Mouse (Mus musculus) R1 (cell line): ENCODE measurements around the gene Scand1.

Experiments
- DNase-seq: peaks from one replicate; pipeline ENCODE4 v3.0.0-alpha.2; 2018; ENCODE audit warnings: low read depth, low spot score

Scand1 gene

GRCm38 (mm10) chr2:156312297-156312897 is at the start of gene Scand1, which contains the start of gene Cnbd2:
Gene Scand1 (minus strand): TSS chr2:156312704.
Gene Cnbd2 (plus strand): TSS chr2:156312299.
- peak; percentile 78 for DNase-seq

- no peak for DNase-seq
Measured at GRCm38 (mm10) chr2:156356031-156356430, 43.5 kb upstream of the Scand1 start.

- DNase-seq: no peak
Measured at GRCm38 (mm10) chr2:156353265-156353692, 40.8 kb upstream of the Scand1 start.

GRCm38 (mm10) chr2:156352413-156353165 is 40.1 kb upstream of the Scand1 start:
- no peak for DNase-seq

GRCm38 (mm10) chr2:156351243-156351642 is 38.7 kb upstream of the Scand1 start:
- DNase-seq: peak; percentile 78

- DNase-seq: no peak
Measured at GRCm38 (mm10) chr2:156349286-156349848, 36.9 kb upstream of the Scand1 start.

GRCm38 (mm10) chr2:156348812-156349211 is 36.3 kb upstream of the Scand1 start:
- DNase-seq: no peak

GRCm38 (mm10) chr2:156344775-156345532 is 32.5 kb upstream of the Scand1 start:
- DNase-seq: peak; percentile 94

GRCm38 (mm10) chr2:156340078-156340477 is 27.6 kb upstream of the Scand1 start:
- DNase-seq: no peak

- no peak for DNase-seq
Measured at GRCm38 (mm10) chr2:156331446-156331965, 19.0 kb upstream of the Scand1 start.

- DNase-seq: no peak
Measured at GRCm38 (mm10) chr2:156330681-156331080, 18.2 kb upstream of the Scand1 start.

GRCm38 (mm10) chr2:156324681-156325080 is 12.2 kb upstream of the Scand1 start:
- DNase-seq: no peak

GRCm38 (mm10) chr2:156324116-156324588 is 11.6 kb upstream of the Scand1 start:
- DNase-seq: no peak

- no peak for DNase-seq
Measured at GRCm38 (mm10) chr2:156321538-156321937, 9.0 kb upstream of the Scand1 start.

- DNase-seq: no peak
Measured at GRCm38 (mm10) chr2:156318491-156318890, 6.0 kb upstream of the Scand1 start.

GRCm38 (mm10) chr2:156314811-156315210 is 2.3 kb upstream of the Scand1 start:
- peak; percentile 55 for DNase-seq

- no peak for DNase-seq
Measured at GRCm38 (mm10) chr2:156313153-156313552, 649 bp upstream of the Scand1 start.

- DNase-seq: peak; percentile 50
Measured at GRCm38 (mm10) chr2:156311841-156312291, 638 bp downstream of the Scand1 start.

GRCm38 (mm10) chr2:156311441-156311840 is 1.1 kb downstream of the Scand1 start:
- no peak for DNase-seq

- no peak for DNase-seq
Measured at GRCm38 (mm10) chr2:156310945-156311344, 1.6 kb downstream of the Scand1 start.

- DNase-seq: no peak
Measured at GRCm38 (mm10) chr2:156310455-156310854, 2.0 kb downstream of the Scand1 start.
